Mouse (Mus musculus) heart, embryonic 16.5 days (tissue): Measurements from ENCODE around the gene Fcho2. TPM values are rescaled to one million over a fixed set of nuclear protein-coding genes. Genes with fewer than 3 reads are reported as not detected.

ENCODE experiments used
- ATAC-seq: fragments of 200-750 bp; cut with Nextera tagmentation; replicated peaks from 2 replicates; pipeline ENCODE4 v1.8.0; 2017; ENCODE audit warnings: moderate number of reproducible peaks; ENCODE audit not compliant: insufficient read depth, low FRiP score; ENCODE audit errors: extremely low read depth
- H3K27ac ChIP-seq: fragments of 300-500 bp; sonication (generic); 2 replicates; pipeline ENCODE4 v1.5.1; 2014; ENCODE audit warnings: mild to moderate bottlenecking, low read length, control low read depth, moderate library complexity
- H3K27me3 ChIP-seq: fragments of 300-500 bp; sonication (generic); 2 replicates; pipeline ENCODE4 v1.6.1; 2014; ENCODE audit warnings: low read length, mixed read lengths; ENCODE audit not compliant: control insufficient read depth, insufficient read depth
- H3K36me3 ChIP-seq: fragments of 300-500 bp; sonication (generic); 2 replicates; pipeline ENCODE4 v1.6.1; 2014; ENCODE audit not compliant: control insufficient read depth, insufficient read depth
- H3K4me1 ChIP-seq: fragments of 300-500 bp; sonication (generic); 2 replicates; pipeline ENCODE4 v1.6.1; 2014; ENCODE audit warnings: low read length, mixed read lengths; ENCODE audit not compliant: control insufficient read depth, insufficient read depth
- H3K4me2 ChIP-seq: fragments of 300-500 bp; sonication (generic); 2 replicates; pipeline ENCODE4 v1.6.1; 2014; ENCODE audit warnings: low read depth, mild to moderate bottlenecking, control low read depth, low read length
- H3K4me3 ChIP-seq: fragments of 300-500 bp; sonication (generic); 2 replicates; pipeline ENCODE4 v1.5.1; 2014; ENCODE audit warnings: mild to moderate bottlenecking, control low read depth, low read length
- H3K9ac ChIP-seq: fragments of 300-500 bp; sonication (generic); 2 replicates; pipeline ENCODE4 v1.6.1; 2014; ENCODE audit warnings: low read length, control low read depth
- H3K9me3 ChIP-seq: fragments of 300-500 bp; sonication (generic); replicated peaks from 2 replicates; pipeline ENCODE4 v1.6.1; 2016; ENCODE audit warnings: low read length; ENCODE audit not compliant: control insufficient read depth
- WGBS: fragments of 180-500 bp; shearing (Covaris S2); extraction: QIAGEN DNeasy Blood & Tissue Kit; methylation state at CpG from one replicate; pipeline ENCODE4 v1.1.7; 2014; 5-methylcytosine and 5-hydroxymethylcytosine counted together
- polyA plus RNA-seq: library from polyadenylated mRNA; unstranded; fragments of >200 nt; fragmentation: Nextera tagmentation; extraction: Ambion mirVana; gene quantifications from 2 replicates; pipeline ENCODE4 v1.2.1, GENCODE M21; 2015

The Fcho2 gene
- polyA plus RNA-seq, 1 experiment from 2014 or later, result 28.2 TPM

GRCm38 (mm10) chr13:98813167-98813566, 2.1 kb downstream of the Fcho2 start:
- H3K4me1 ChIP-seq, result peaks cover 10% of the 10 kb centered on the region
- H3K27ac ChIP-seq, result no peak overlapping the region
- H3K9me3 ChIP-seq, result no peaks in the 10 kb centered on the region
- peak overlapping the region; percentile 78 for H3K4me2 ChIP-seq
- ATAC-seq, result no peak
- no peaks in the 10 kb centered on the region for H3K36me3 ChIP-seq
- H3K9ac ChIP-seq, result no peak overlapping the region
- no peaks in the 10 kb centered on the region for H3K27me3 ChIP-seq
- no peak overlapping the region for H3K4me3 ChIP-seq
- 57% methylated on average over 2 of the region's 2 CpGs for WGBS

GRCm38 (mm10) chr13:98812285-98812684, 3.0 kb downstream of the Fcho2 start:
- H3K27ac ChIP-seq, result no peak overlapping the region

DNA sequence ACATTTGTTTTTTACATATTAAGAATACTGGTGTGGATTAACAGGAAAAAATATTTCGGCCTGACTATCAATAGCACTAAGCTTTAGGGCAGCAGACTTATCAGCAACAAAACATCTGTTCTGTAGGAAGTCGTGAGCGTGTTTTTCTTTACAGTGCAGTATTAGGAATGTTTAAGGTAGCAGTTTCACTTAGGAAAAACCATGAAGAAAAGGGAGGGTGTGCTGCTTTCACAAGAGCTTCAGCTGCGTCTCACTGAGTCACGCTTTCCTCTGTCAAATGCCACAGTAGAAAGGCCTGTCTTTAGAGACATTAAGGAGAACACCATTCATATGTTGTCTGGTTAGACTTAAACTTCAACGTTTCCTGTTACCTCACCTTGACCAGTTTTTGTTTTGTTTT, 5.1 kb downstream of the Fcho2 start:
- Histone ChIP-seq H3K4me2 (0 out of 2 replicates have a peak overlapping the region, but pooled peaks have one; percentile 28), H3K27me3 (no peaks in the 10 kb centered on the region), H3K9me3 (no peaks in the 10 kb centered on the region), H3K9ac (no peak overlapping the region), H3K36me3 (peaks cover 1% of the 10 kb centered on the region; the same call in 1 of the 2 replicates), H3K27ac (0 out of 2 replicates have a peak overlapping the region, but pooled peaks have one; percentile 10), H3K4me1 (peaks cover 10% of the 10 kb centered on the region), H3K4me3 (no peak overlapping the region)
- ATAC-seq, result no peak
- 44% methylated on average over 6 of the region's 6 CpGs for WGBS

More at GRCm38 (mm10) chr13:98812285-98812684, 3.0 kb downstream of the Fcho2 start:
- Histone ChIP-seq H3K4me1 (peaks cover 10% of the 10 kb centered on the region), H3K4me2 (no peak overlapping the region), H3K4me3 (no peak overlapping the region), H3K9ac (no peak overlapping the region), H3K36me3 (no peaks in the 10 kb centered on the region), H3K9me3 (no peaks in the 10 kb centered on the region), H3K27me3 (no peaks in the 10 kb centered on the region)
- no peak for ATAC-seq
- 63% methylated on average over 4 of the region's 4 CpGs for WGBS

DNA sequence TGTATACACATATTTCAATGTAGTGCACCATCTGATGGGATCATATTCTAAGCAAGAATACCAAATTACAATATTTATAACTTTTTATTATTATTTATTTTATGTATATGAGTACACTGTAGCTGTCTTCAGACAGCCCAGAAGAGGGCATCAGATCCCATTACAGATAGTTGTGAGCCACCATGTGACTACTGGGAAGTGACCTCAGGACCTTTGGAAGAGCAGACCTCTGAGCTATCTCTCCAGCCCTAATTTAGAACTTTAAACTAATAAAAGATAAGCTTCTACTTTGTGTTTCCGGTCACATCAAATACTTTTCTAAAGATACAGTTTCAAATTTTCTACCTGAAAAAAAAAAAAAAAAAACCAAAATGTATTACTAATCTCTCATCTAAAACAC, 6.2 kb downstream of the Fcho2 start:
- Histone ChIP-seq H3K4me2 (no peak overlapping the region), H3K4me3 (no peak overlapping the region), H3K36me3 (peaks cover 4% of the 10 kb centered on the region; the same call in 1 of the 2 replicates), H3K9me3 (no peaks in the 10 kb centered on the region), H3K27me3 (no peaks in the 10 kb centered on the region), H3K27ac (no peak overlapping the region), H3K9ac (no peak overlapping the region), H3K4me1 (peaks cover 10% of the 10 kb centered on the region)
- no peak for ATAC-seq
- 46% methylated on average over 1 of the region's 1 CpGs for WGBS

DNA sequence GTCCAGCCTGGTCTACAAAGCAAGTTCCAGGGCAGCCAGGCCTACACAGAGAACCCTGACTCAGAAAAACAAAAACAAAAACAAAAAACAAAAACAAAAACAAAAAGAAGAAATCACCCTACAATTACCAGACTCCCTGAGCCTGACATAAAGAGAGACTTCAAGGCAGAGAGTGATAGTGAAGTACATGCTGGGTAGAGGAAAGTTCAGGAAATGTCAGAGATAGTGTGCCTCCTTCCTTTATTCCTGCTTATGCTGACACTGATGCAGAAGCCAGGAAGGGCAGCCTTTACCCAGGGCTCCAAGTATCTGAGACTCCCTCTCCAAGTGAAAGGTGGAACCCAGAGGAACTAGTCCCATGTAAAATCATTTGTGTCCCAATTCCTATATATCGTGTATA, 10.8 kb downstream of the Fcho2 start:
- 78% methylated on average over 1 of the region's 1 CpGs for WGBS
- H3K9ac ChIP-seq, result no peak overlapping the region
- peaks cover 27% of the 10 kb centered on the region for H3K36me3 ChIP-seq
- no peaks in the 10 kb centered on the region for H3K27me3 ChIP-seq
- no peak overlapping the region for H3K4me3 ChIP-seq
- no peaks in the 10 kb centered on the region for H3K4me1 ChIP-seq
- no peak for ATAC-seq
- no peak overlapping the region for H3K4me2 ChIP-seq
- no peak overlapping the region for H3K27ac ChIP-seq
- H3K9me3 ChIP-seq, result peaks cover 9% of the 10 kb centered on the region

GRCm38 (mm10) chr13:98803699-98804098, 11.6 kb downstream of the Fcho2 start:
- no peaks in the 10 kb centered on the region for H3K27me3 ChIP-seq
- WGBS, result 71% methylated on average over 4 of the region's 4 CpGs
- no peak overlapping the region for H3K4me3 ChIP-seq
- H3K9me3 ChIP-seq, result peaks cover 9% of the 10 kb centered on the region
- no peak for ATAC-seq
- peaks cover 32% of the 10 kb centered on the region for H3K36me3 ChIP-seq
- no peak overlapping the region for H3K9ac ChIP-seq
- no peak overlapping the region for H3K4me2 ChIP-seq
- no peak overlapping the region for H3K27ac ChIP-seq
- no peaks in the 10 kb centered on the region for H3K4me1 ChIP-seq

GRCm38 (mm10) chr13:98802957-98803356, 12.3 kb downstream of the Fcho2 start:
- Histone ChIP-seq H3K4me2 (no peak overlapping the region), H3K9ac (no peak overlapping the region), H3K4me1 (no peaks in the 10 kb centered on the region), H3K9me3 (peaks cover 9% of the 10 kb centered on the region), H3K36me3 (peaks cover 34% of the 10 kb centered on the region), H3K27ac (no peak overlapping the region), H3K4me3 (no peak overlapping the region), H3K27me3 (no peaks in the 10 kb centered on the region)
- WGBS, result 73% methylated on average over 3 of the region's 3 CpGs
- no peak for ATAC-seq

DNA sequence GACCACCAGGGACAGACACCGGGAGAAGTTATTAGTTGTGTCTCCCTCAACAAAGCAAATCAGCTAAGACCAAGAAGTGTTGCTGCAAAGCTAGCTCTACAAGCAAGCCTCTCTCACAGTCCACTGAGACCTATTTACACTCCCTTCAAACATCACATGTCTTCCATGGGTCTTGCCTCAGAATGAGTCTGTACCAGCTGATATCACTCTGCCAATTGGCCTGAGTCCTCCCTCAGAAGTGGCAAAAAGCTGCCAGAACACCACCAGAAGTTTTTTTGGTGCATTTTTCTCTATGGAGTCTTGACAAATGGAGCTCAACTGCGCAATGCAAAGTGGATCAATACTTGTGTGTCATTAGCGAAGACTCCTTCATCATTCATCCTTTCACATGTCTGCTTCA, 19.7 kb downstream of the Fcho2 start:
- Histone ChIP-seq H3K4me1 (no peaks in the 10 kb centered on the region), H3K4me2 (no peak overlapping the region), H3K36me3 (peaks cover 32% of the 10 kb centered on the region), H3K9me3 (peaks cover 5% of the 10 kb centered on the region), H3K27me3 (no peaks in the 10 kb centered on the region), H3K9ac (no peak overlapping the region), H3K27ac (no peak overlapping the region), H3K4me3 (no peak overlapping the region)
- no peak for ATAC-seq
- 97% methylated on average over 3 of the region's 3 CpGs for WGBS

- WGBS, result 100% methylated on average over 1 of the region's 1 CpGs
Observed at GRCm38 (mm10) chr13:98792864-98793263, 22.4 kb downstream of the Fcho2 start.

More at GRCm38 (mm10) chr13:98792864-98793263, 22.4 kb downstream of the Fcho2 start:
- ATAC-seq, result no peak
- Histone ChIP-seq H3K4me2 (no peak overlapping the region), H3K4me1 (no peaks in the 10 kb centered on the region), H3K9me3 (no peaks in the 10 kb centered on the region), H3K27me3 (no peaks in the 10 kb centered on the region), H3K36me3 (peaks cover 17% of the 10 kb centered on the region), H3K27ac (no peak overlapping the region), H3K4me3 (no peak overlapping the region), H3K9ac (no peak overlapping the region)
